Mouse (Mus musculus): ENCODE data around the gene Tln2.

DNA sequence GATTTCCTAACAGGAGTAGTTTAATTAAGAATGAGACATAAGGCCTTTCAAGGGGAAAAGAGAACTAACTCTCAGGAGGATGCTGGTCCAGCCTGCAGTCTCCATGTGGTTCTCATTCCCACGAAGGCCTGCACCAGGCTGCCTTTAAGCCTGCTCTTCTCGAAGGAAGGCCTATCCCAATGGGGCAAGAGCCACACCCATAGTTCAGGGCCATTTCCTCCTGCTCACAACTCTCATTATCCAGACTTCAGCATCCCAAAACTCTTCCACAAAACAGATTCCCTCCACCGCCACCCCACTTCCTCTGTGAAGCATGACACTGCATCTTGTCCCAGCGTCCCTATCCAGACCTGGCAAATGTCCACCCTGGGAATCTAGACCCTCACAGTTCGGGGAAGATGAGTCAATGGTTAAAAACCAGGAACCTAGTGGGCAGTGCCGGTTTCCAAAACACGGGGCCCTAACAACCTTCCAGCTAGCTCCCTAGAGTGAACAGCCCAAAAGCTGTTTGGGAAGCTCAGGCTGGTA lies 15.3 kb upstream of the Tln2 start:
- TF ChIP-seq TAL1 (IDR thresholded peaks at IDR 0.05; ENCODE audit: low read length) (no peak), GATA1 (IDR thresholded peaks at IDR 0.05; ENCODE audit: low read length) (no peak)
